Mouse (Mus musculus) right cerebral cortex, postnatal 14 days (tissue): ENCODE measurements around the gene Cyp26c1.

Experiments used
- DNase-seq: peaks from one replicate; pipeline ENCODE4 v3.0.0; 2022

Gene Cyp26c1

GRCm38 (mm10) chr19:37699711-37700110, 14.3 kb downstream of the Cyp26c1 start:
- no peak for DNase-seq

GRCm38 (mm10) chr19:37702377-37703076, 17.1 kb downstream of the Cyp26c1 start:
- no peak for DNase-seq

DNA sequence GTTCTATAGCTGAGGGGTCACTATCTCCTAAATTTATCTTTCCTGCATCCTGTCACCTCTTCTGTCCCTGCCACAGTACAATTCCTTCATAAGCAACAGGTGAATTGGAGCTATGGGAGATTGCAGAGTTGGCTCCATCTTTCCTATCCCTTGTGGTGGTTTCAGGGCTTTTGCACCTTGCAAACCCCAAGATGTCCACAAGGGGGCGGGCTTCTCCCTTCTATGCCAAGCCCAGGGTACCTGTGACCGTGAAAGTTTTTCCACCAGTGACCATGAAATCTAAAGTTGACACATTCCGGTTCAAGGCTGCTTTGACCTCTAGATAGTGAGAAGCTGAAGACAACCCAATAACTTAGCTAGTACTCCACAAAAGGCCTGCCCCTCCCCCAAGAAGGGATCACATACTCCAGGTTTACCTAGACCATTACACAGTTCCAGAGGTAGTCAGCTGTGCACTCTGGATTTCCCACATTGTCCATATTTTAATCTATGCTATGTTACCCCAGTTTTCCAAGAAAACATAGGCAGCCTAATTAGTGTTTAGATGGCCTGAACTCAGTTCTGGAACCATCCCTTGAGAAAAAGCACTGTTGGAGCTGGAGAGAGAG, 18.6 kb downstream of the Cyp26c1 start:
- peak; percentile 77 for DNase-seq

DNA sequence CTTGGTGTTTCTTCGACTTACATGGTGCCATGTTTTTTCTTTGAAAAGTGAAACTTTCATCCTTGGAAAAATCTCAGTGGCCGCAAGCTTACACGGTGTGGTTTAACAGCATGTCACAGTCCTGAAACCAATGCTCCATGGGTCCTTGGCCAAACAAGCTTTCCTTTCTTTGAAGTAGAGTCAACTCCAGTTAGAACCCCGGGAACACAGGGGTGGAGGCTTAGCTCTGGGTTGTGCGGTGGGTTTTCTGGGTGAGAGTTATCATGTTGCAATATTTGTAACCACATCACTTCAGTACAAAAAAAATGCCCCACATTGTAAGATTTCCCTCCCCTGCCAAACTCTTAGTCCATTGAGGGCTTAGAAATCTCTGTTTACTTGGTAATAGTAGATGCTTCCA, 20.3 kb downstream of the Cyp26c1 start:
- DNase-seq, result no peak

DNA sequence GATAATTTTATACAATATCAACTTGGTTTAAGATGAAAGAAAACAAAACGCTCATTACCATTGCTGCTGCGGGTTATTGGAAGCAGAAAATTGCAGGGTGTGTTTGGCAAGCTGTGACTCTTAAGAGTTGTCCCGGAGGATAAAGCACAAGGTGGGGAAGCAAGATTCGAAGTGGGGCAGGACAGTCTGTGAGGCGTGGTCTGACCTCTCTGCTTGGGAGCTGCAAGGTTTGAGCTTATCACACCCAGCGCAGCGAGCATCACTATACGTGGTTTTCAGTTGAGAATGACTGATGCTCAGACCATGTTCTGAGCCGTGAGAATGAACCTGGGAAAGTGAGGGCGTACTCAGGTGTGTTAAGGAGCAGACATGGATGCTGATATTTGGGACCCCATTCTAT, 29.3 kb downstream of the Cyp26c1 start:
- DNase-seq, result no peak

DNA sequence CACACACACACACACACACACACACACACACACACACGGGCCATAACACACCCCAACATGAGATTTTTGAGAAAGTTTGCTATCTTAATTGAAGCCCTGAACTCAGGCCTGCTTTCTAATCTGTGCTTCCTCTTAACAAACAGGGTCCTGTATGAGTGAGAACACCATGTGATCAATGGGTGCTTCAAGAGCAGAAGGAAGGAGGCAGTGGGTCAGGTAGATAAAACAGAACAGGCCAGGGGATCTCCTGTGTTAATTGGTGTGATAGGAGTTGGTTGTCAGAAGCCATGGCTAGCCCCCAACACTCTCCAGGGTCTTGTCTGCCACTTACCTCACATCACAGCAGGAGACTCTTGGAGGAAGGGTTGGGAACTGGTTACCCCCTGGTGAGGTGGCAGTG, 30.6 kb downstream of the Cyp26c1 start:
- DNase-seq, result no peak

- DNase-seq, result no peak
Measured at GRCm38 (mm10) chr19:37716524-37717175, 31.3 kb downstream of the Cyp26c1 start.

DNA sequence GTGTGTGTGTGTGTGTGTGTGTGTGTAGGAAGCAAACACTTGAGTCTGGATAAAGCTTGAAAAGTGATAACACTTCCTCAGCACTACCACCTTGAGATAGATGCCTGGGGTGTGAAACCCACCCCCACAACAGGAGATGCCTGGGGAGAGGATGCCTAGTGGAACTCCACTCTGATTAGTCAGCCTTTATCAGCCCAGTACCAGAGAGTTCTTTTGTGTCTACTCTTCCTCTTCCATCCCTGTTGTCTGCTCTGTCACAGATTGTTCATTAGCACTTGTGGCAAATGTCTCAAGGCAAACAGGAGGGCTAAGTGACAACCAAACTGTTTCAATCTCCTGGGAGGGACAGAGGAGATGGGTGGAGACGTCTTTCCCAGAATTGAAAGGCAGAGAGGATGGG, 33.8 kb downstream of the Cyp26c1 start:
- DNase-seq, result no peak

DNA sequence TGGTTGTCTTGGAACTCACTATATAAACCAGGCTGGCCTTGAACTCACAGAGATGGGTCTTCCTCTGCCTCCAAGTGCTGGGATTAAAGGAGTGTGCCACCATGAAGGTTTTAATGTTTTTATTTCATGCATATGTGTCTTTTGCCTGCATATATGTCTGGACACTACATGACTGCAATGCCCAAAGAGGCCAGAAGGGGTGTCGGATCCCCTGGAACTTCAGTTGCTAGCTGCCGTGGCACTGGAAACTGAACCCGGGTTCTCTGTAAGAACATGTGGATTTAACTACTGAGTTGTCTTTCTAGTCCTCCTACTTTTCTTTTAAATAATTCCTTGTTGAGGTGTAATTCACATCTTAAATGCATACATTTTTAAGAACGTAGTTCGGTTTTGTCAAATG, 39.2 kb downstream of the Cyp26c1 start:
- no peak for DNase-seq

DNA sequence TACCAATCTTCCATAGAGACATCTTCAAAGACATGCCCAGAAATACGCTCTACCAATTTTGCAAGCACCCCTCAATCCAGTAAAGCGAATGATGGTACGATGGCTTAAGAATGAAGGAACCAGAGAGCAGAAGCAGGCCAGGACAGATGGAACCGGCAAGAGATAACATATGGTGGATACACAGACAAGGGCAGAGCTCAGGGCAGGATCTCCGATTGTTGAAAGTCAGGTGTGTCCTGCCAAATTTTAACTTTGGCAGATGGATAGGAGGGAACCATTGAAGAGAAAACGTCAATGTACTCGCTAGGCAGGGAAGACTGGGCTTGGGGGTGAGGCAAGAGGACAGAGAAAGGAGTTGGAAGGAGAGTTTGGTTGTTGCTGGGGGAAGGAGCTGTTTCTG, 41.2 kb downstream of the Cyp26c1 start:
- DNase-seq, result no peak

- no peak for DNase-seq
Measured at GRCm38 (mm10) chr19:37727366-37727765, 42.0 kb downstream of the Cyp26c1 start.

DNA sequence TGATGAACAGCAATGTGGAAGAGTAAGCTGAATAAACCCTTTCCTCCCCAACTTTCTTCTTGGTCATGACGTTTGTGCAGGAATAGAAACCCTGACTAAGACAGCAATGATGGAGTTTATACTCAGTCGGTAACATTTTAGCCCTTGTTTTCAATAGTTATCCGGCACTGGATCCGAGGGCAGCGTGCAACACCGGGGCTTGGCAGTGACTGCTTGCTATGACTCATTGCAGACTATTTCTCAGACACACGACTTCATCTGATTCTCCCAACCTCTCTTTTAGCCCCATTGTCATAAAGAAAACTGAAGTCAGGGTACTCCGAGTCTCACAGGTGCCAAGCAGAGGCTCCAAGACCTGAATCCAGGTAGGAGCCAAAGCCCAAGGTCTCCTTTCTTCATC, 50.0 kb downstream of the Cyp26c1 start:
- no peak for DNase-seq

- DNase-seq, result no peak
Measured at GRCm38 (mm10) chr19:37738575-37738974, 53.2 kb downstream of the Cyp26c1 start.

DNA sequence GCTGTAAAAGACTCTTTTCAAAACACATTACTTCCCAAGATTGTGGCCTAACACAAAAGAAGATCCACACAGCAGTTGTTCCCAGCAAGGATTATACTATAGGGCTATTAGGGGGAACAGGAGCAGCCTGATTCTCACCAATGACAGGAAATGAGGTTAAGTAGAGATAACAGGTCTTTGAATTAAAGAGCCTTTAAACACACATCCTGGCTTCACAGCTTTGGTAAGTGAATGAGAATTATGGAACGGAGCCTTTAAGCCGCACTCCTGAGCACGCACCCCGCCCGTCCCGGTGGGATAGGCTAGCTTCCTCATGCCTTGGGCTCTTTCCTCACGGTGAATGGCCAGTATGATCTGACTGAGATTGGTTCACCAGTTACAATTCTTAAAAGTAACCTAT, 54.7 kb downstream of the Cyp26c1 start:
- no peak for DNase-seq
